Mouse (Mus musculus) brain, embryonic 14.5 days (tissue): ENCODE measurements around the gene Uchl1. TPM values are rescaled to one million over a fixed set of nuclear protein-coding genes. Genes with fewer than 3 reads are reported as not detected.

Experiments
- DNase-seq: peaks from one replicate; pipeline ENCODE4 v3.0.0-alpha.2; 2011; ENCODE audit warnings: low read depth
- CTCF ChIP-seq: fragments of 200-500 bp; IDR thresholded peaks from 2 replicates; pipeline ENCODE4 v1.5.1; 2012; ENCODE audit warnings: inconsistent platforms, mild to moderate bottlenecking, moderate library complexity, borderline replicate concordance; ENCODE audit not compliant: insufficient read depth, insufficient read length; ENCODE audit errors: extremely low read depth
- POLR2A ChIP-seq: fragments of 200-500 bp; IDR thresholded peaks from 2 replicates; pipeline ENCODE4 v1.6.1; 2012; ENCODE audit warnings: mild to moderate bottlenecking, inconsistent platforms, borderline replicate concordance; ENCODE audit not compliant: poor library complexity, insufficient read depth, insufficient read length, severe bottlenecking; ENCODE audit errors: extremely low read depth
- polyA plus RNA-seq: library from polyadenylated mRNA; depleted of rRNA; stranded (reverse); fragments of >200 nt; gene quantifications from 2 replicates; pipeline ENCODE4 v1.2.3, GENCODE M21; 2012; rRNA removed

Gene Uchl1
- polyA plus RNA-seq, 1 experiment, result 1,464 TPM

DNA sequence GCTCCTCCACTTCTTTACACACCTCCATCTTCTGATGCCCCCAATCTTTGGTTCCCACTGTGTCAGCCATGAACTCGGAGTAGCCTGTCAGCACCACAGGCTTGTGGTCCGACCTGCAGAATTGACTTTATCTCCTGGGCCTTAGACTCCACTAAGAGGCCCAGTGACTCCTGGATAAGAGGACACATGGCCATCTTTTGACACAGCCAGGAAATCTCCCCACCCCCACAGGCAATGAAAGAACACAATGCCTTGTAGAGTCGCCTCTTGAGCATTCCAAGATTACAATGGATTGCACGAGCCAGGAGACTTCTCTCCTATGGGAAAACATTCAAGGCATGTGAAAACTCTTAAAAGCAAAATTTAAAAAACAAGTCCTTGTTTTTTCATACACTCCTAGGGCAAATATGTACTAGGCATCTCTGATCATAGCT lies 39.6 kb downstream of the Uchl1 start:
- no peak for DNase-seq
- TF ChIP-seq POLR2A, result no peak
- TF ChIP-seq CTCF, result no peak

DNA sequence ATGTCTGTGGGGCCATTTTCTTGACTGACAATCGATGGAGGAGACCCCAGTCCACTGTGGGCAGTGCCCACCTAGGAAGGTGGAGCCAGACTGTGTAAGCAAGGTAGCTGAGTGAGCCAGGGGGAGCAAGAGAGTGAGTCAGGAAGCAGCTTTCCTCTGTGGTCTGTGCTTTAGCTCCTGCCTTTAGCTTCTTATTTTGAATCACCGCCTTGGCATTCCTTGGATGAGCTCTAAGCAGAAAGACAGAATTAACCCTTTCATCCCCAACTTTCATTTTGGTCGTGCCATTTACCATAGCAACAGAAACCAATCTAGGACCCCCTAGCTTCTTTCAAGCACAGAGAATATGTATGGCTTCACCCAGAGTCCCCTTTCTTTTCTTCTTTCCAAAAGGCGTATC lies 42.0 kb downstream of the Uchl1 start:
- no peak for TF ChIP-seq POLR2A
- no peak for TF ChIP-seq CTCF
- DNase-seq, result no peak

- TF ChIP-seq CTCF, result no peak
- TF ChIP-seq POLR2A, result no peak
- DNase-seq, result no peak
Measured at GRCm38 (mm10) chr5:66718413-66718812, 42.5 kb downstream of the Uchl1 start.

- no peak for DNase-seq
Measured at GRCm38 (mm10) chr5:66718880-66719279, 43.0 kb downstream of the Uchl1 start.

DNA sequence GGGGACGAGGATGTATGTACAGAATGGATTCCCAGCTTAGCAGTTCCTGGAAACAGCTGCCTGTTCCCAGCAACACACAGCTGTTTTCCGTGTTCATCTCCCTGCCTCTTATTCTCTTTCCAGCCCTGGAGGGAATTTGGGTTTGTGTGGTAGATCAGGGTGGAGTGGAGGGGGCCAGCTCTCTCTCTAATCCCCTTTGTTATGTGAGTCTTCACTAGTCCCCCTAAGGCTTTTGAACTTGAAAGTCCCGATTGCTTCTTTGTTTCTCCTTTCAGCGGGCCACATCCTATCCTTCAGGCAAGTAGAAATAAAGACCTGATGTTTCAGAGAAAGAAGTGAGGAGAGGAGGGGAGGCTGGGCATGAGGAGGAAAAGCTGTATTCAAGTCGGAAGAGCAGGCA lies 45.0 kb downstream of the Uchl1 start:
- TF ChIP-seq CTCF, result no peak
- no peak for TF ChIP-seq POLR2A
- DNase-seq, result peak; percentile 34

More at GRCm38 (mm10) chr5:66718880-66719279, 43.0 kb downstream of the Uchl1 start:
- no peak for TF ChIP-seq CTCF
- TF ChIP-seq POLR2A, result no peak

- no peak for DNase-seq
- TF ChIP-seq POLR2A (no peak), CTCF (no peak)
Measured at GRCm38 (mm10) chr5:66722586-66722985, 46.7 kb downstream of the Uchl1 start.

DNA sequence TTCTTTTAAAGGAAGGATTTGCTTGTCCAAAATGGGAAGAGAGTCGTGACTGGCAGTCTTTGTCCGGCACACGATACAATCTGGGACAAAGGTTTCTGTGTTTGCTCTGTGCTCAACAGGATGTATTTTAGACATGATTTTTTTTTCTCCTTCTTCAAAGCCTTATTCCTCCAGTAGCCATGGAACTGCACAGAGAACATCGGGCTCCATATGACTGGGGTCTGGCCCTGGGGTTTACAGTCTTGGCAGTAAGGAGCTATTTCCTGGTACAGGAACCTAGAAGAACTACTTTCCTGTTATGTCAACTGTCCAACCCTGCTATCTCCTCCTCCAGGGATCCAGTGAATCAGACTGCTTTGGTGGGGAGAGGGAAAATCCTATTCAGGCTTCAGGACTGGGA lies 47.1 kb downstream of the Uchl1 start:
- peak; percentile 38 for DNase-seq
- no peak for TF ChIP-seq CTCF
- TF ChIP-seq POLR2A, result no peak

GRCm38 (mm10) chr5:66723626-66724025 lies 47.7 kb downstream of the Uchl1 start:
- DNase-seq, result no peak
- no peak for TF ChIP-seq POLR2A
- no peak for TF ChIP-seq CTCF

GRCm38 (mm10) chr5:66729306-66729705 lies 53.4 kb downstream of the Uchl1 start:
- no peak for DNase-seq

GRCm38 (mm10) chr5:66730621-66731301 lies 54.9 kb downstream of the Uchl1 start:
- peak; percentile 98 for DNase-seq

More at GRCm38 (mm10) chr5:66729306-66729705, 53.4 kb downstream of the Uchl1 start:
- TF ChIP-seq POLR2A, result no peak
- no peak for TF ChIP-seq CTCF

DNA sequence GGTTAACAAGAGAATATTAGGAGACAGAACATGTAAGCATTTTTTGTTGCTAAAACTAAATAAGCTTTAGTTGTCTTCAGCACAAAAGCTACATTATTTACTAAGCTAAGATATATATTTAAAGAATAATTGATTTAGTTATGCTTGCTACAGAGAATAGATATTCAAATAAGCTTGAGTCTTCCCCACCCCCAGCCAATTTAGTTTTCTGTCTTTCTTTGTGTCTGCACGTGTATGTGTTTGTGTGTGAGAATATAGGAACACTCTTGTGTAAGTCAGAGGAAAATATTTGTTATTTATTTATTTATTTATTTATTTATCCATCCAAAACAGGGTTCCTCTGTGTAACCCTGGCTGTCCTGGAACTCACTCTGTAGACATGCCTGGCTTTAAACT lies 55.4 kb downstream of the Uchl1 start:
- peak; percentile 32 for DNase-seq
- TF ChIP-seq CTCF (no peak), POLR2A (no peak)

More at GRCm38 (mm10) chr5:66730621-66731301, 54.9 kb downstream of the Uchl1 start:
- no peak for TF ChIP-seq POLR2A
- TF ChIP-seq CTCF, result peak; percentile 22; the same call in 1 of the 2 replicates

GRCm38 (mm10) chr5:66733556-66733955 lies 57.7 kb downstream of the Uchl1 start:
- TF ChIP-seq CTCF (no peak), POLR2A (no peak)
- no peak for DNase-seq

Other genes starting within 250 kb of the Uchl1 start
- gene Apbb2, start 57.3 kb upstream of the Uchl1 start, polyA plus RNA-seq, result 19.9 and 47.9 TPM in 2 replicates
- 22.3 and 37.8 TPM in 2 replicates for gene Limch1, start 69.7 kb downstream of the Uchl1 start, polyA plus RNA-seq